In genomic region chr9:34485759-34486431, GRCm38 (mm10) we compare ENCODE assay signal across 9 mouse cellular contexts. TPM values are rescaled to one million over a fixed set of nuclear protein-coding genes. Genes with fewer than 3 reads are reported as not detected.
DNase-seq lines count a peak whose midpoint lies in the region; ATAC-seq and TF ChIP-seq lines count a peak whose summit lies in the region.
"Had no signal": no experiment of that assay in that cellular context is flagged by ENCODE, and none has a peak within 500 bp of the region (broad histone marks: within the 10 kb centered on the region; RNA-seq: fewer than 3 reads in every experiment).

Gene Kirrel3 (plus strand): TSS chr9:34485894.

- TF ChIP-seq CTCF in kidney, postnatal 0 days (IDR thresholded peaks at IDR 0.05; ENCODE audit: low read depth), result peak; percentile 72

- WGBS in embryonic facial prominence, embryonic 14.5 days, result under 1% methylated on average over 29 of the region's 35 CpGs
- WGBS in heart, embryonic 13.5 days, result under 1% methylated on average over 35 of the region's 35 CpGs
- 1% methylated on average over 34 of the region's 35 CpGs for WGBS in kidney, postnatal 0 days
- WGBS in limb, embryonic 14.5 days, result 2% methylated on average over 35 of the region's 35 CpGs

- no peak for ATAC-seq in megakaryocyte, adult 5-6 weeks (ENCODE audit: poor library complexity, severe bottlenecking)
- ATAC-seq in embryonic facial prominence, embryonic 14.5 days (ENCODE audit: low read depth), result peak; percentile 77
- ATAC-seq in heart, embryonic 13.5 days (ENCODE audit: extremely low read depth, insufficient number of reproducible peaks, low FRiP score, low TSS enrichment), result 0 out of 2 replicates have a peak, but pooled peaks have one; percentile 14
- peak; percentile 47 for ATAC-seq in kidney, postnatal 0 days (replicated peaks; ENCODE audit: low FRiP score, low read depth)
- peak; percentile 76 for ATAC-seq in limb, embryonic 14.5 days (ENCODE audit: low FRiP score, low read depth)

- peak within 1 kb of the TSS; percentile 49 for H3K9ac ChIP-seq in embryonic facial prominence, embryonic 14.5 days (ENCODE audit: low read depth, low read length)
- H3K9ac ChIP-seq in heart, embryonic 13.5 days, result peak within 1 kb of the TSS; percentile 67
- 0 out of 2 replicates have a peak within 1 kb of the TSS, but pooled peaks have one; percentile 35 for H3K9ac ChIP-seq in kidney, postnatal 0 days (ENCODE audit: low read depth, low read length)
- H3K9ac ChIP-seq in limb, embryonic 14.5 days (ENCODE audit: low read depth, low read length, severe bottlenecking), result peak within 1 kb of the TSS; percentile 60

- no peaks in the 10 kb centered on the region; the same call in 1 of the 2 replicates for H3K9me3 ChIP-seq in megakaryocyte, embryonic 14.5 days
- H3K9me3 ChIP-seq in embryonic facial prominence, embryonic 14.5 days (ENCODE audit: control insufficient read depth, low read length), result no peaks in the 10 kb centered on the region
- no peaks in the 10 kb centered on the region for H3K9me3 ChIP-seq in heart, embryonic 13.5 days
- H3K9me3 ChIP-seq in kidney, postnatal 0 days (replicated peaks; ENCODE audit: low read length), result no peaks in the 10 kb centered on the region
- no peaks in the 10 kb centered on the region for H3K9me3 ChIP-seq in limb, embryonic 14.5 days (ENCODE audit: control insufficient read depth, low read length)

- 0 out of 2 replicates have a peak within 1 kb of the TSS, but pooled peaks have one; percentile 4 for H3K27ac ChIP-seq in embryonic facial prominence, embryonic 14.5 days (replicated peaks; ENCODE audit: low read depth, low read length)
- H3K27ac ChIP-seq in heart, embryonic 13.5 days (replicated peaks), result no peak within 1 kb of the TSS
- no peak within 1 kb of the TSS for H3K27ac ChIP-seq in kidney, postnatal 0 days
- peak within 1 kb of the TSS; percentile 73 for H3K27ac ChIP-seq in limb, embryonic 14.5 days (replicated peaks; ENCODE audit: low read depth, low read length)
- H3K27ac ChIP-seq: macrophage had no signal

- H3K4me3 ChIP-seq in megakaryocyte, embryonic 14.5 days (replicated peaks), result peak within 1 kb of the TSS; percentile 62
- peak within 1 kb of the TSS; percentile 46 for H3K4me3 ChIP-seq in embryonic facial prominence, embryonic 14.5 days (ENCODE audit: low read depth, low read length)
- peak within 1 kb of the TSS; percentile 59 for H3K4me3 ChIP-seq in heart, embryonic 13.5 days
- H3K4me3 ChIP-seq in kidney, postnatal 0 days (replicated peaks; ENCODE audit: low read depth, low read length), result peak within 1 kb of the TSS; percentile 36
- peak within 1 kb of the TSS; percentile 46 for H3K4me3 ChIP-seq in limb, embryonic 14.5 days (replicated peaks; ENCODE audit: low read length)
- H3K4me3 ChIP-seq in myocyte, result no peak within 1 kb of the TSS

- no peak within 1 kb of the TSS for H3ac ChIP-seq in myocyte (ENCODE audit: control insufficient read depth, insufficient read length)

- peak; percentile 78 for DNase-seq in embryonic facial prominence, embryonic 14.5 days (ENCODE audit: low spot score)
- peak; percentile 61 for DNase-seq in kidney, postnatal 0 days (ENCODE audit: low spot score)
- peak; percentile 86 for DNase-seq in limb, embryonic 14.5 days (ENCODE audit: low spot score)
- DNase-seq in testis, postnatal 10 days (ENCODE audit: low spot score), result peak; percentile 81

- H3K27me3 ChIP-seq in megakaryocyte, embryonic 14.5 days (replicated peaks), result peaks cover 66% of the 10 kb centered on the region
- peaks cover 35% of the 10 kb centered on the region for H3K27me3 ChIP-seq in embryonic facial prominence, embryonic 14.5 days (replicated peaks; ENCODE audit: control insufficient read depth, insufficient read depth, low read length)
- peaks cover 74% of the 10 kb centered on the region for H3K27me3 ChIP-seq in heart, embryonic 13.5 days (replicated peaks)
- peaks cover 24% of the 10 kb centered on the region for H3K27me3 ChIP-seq in kidney, postnatal 0 days (ENCODE audit: insufficient read depth, low read length)
- H3K27me3 ChIP-seq in limb, embryonic 14.5 days (ENCODE audit: control insufficient read depth, insufficient read depth, low read length), result peaks cover 32% of the 10 kb centered on the region; the same call in 1 of the 2 replicates
- no peaks in the 10 kb centered on the region for H3K27me3 ChIP-seq in myocyte (ENCODE audit: control insufficient read depth, insufficient read depth, insufficient read length)

- no peak for TF ChIP-seq POLR2A in limb, embryonic 14.5 days (IDR thresholded peaks at IDR 0.05; ENCODE audit: borderline replicate concordance, extremely low read depth, insufficient read depth, insufficient read length)
- no peak for TF ChIP-seq POLR2A in myocyte (IDR thresholded peaks at IDR 0.05; ENCODE audit: insufficient read length, low read depth)

- no peaks in the 10 kb centered on the region for H3K36me3 ChIP-seq in megakaryocyte, embryonic 14.5 days (replicated peaks; ENCODE audit: low read length)
- H3K36me3 ChIP-seq in embryonic facial prominence, embryonic 14.5 days (ENCODE audit: control insufficient read depth, insufficient read depth, low read length), result no peaks in the 10 kb centered on the region
- no peaks in the 10 kb centered on the region for H3K36me3 ChIP-seq in heart, embryonic 13.5 days
- no peaks in the 10 kb centered on the region for H3K36me3 ChIP-seq in kidney, postnatal 0 days (ENCODE audit: insufficient read depth, low read length)
- no peaks in the 10 kb centered on the region for H3K36me3 ChIP-seq in limb, embryonic 14.5 days (ENCODE audit: control insufficient read depth, insufficient read depth, low read length)
- H3K36me3 ChIP-seq in myocyte (ENCODE audit: control insufficient read depth, insufficient read depth), result no peaks in the 10 kb centered on the region

- H3K4me1 ChIP-seq in megakaryocyte, embryonic 14.5 days, result peaks cover 21% of the 10 kb centered on the region
- 0 out of 2 replicates have a peak, but pooled peaks cover 5% of the 10 kb centered on the region for H3K4me1 ChIP-seq in embryonic facial prominence, embryonic 14.5 days (ENCODE audit: control insufficient read depth, insufficient read depth, low read length)
- peaks cover 17% of the 10 kb centered on the region for H3K4me1 ChIP-seq in heart, embryonic 13.5 days
- H3K4me1 ChIP-seq in kidney, postnatal 0 days (replicated peaks; ENCODE audit: insufficient read depth, low read length), result peaks cover 3% of the 10 kb centered on the region; the same call in 1 of the 2 replicates
- H3K4me1 ChIP-seq in limb, embryonic 14.5 days (ENCODE audit: control insufficient read depth, insufficient read depth, low read length), result peaks cover 27% of the 10 kb centered on the region

- peak within 1 kb of the TSS; percentile 73 for H3K4me2 ChIP-seq in embryonic facial prominence, embryonic 14.5 days (ENCODE audit: low read depth, low read length)
- H3K4me2 ChIP-seq in heart, embryonic 13.5 days, result peak within 1 kb of the TSS; percentile 89
- H3K4me2 ChIP-seq in kidney, postnatal 0 days (ENCODE audit: low read length), result peak within 1 kb of the TSS; percentile 78
- H3K4me2 ChIP-seq in limb, embryonic 14.5 days (replicated peaks; ENCODE audit: low read depth, low read length, severe bottlenecking), result peak within 1 kb of the TSS; percentile 79
- H3K4me2 ChIP-seq in myocyte (ENCODE audit: low read depth), result peak within 1 kb of the TSS; percentile 27

- no peaks in the 10 kb centered on the region for H3K79me2 ChIP-seq in myocyte (ENCODE audit: control insufficient read depth, insufficient read depth)

TF ChIP-seq in myocyte, 11 proteins besides CTCF, POLR2A, EP300 and RAD21:
- TF ChIP-seq E2F4 (IDR thresholded peaks at IDR 0.05; ENCODE audit: insufficient read depth), result no peak
- TF ChIP-seq SRF (IDR thresholded peaks at IDR 0.05; ENCODE audit: control insufficient read depth, insufficient read length, low read depth), result no peak
- TF ChIP-seq MAX (IDR thresholded peaks at IDR 0.05; ENCODE audit: low read depth), result no peak
- no peak for TF ChIP-seq CEBPB (IDR thresholded peaks at IDR 0.05; ENCODE audit: insufficient read depth, poor library complexity, severe bottlenecking)

RNA-seq across cellular contexts. Expression of gene Kirrel3, which starts in this region (rescaled TPM):
- polyA plus RNA-seq in megakaryocyte, embryonic 14.5 days (2012; ENCODE audit: insufficient read depth, low replicate concordance), result not detected in 2 replicates
- total RNA-seq in megakaryocyte, adult 5-6 weeks (2015), result not detected in 2 replicates
- total RNA-seq in megakaryocyte, adult 5-6 weeks (2017), result not detected in 2 replicates
- 6.9 and 9.3 TPM in 2 replicates for polyA plus RNA-seq in embryonic facial prominence, embryonic 14.5 days (2014; fragmentation: Nextera tagmentation; extraction: Ambion mirVana)
- 1.0 and 1.2 TPM in 2 replicates for polyA plus RNA-seq in heart, embryonic 13.5 days (2015; fragmentation: Nextera tagmentation; extraction: Ambion mirVana)
- polyA plus RNA-seq in kidney, postnatal 0 days (2015; fragmentation: Nextera tagmentation; extraction: Ambion mirVana), result 0.82 and 1.3 TPM in 2 replicates
- 10.1 and 14.2 TPM in 2 replicates for polyA plus RNA-seq in limb, embryonic 14.5 days (2012; rRNA removed)
- 14.6 and 20.1 TPM in 2 replicates for polyA plus RNA-seq in limb, embryonic 14.5 days (2014; fragmentation: Nextera tagmentation; extraction: Ambion mirVana)
- 2.8 TPM for polyA plus RNA-seq in myocyte (2012; fragmentation: generic; extraction: Trizol)
- polyA plus RNA-seq: macrophage had no signal

Comparison
In these comparisons a context has a peak if more than half of its experiments do, and no peak if none do; other contexts are left out.
1. H3K27ac ChIP-seq: peak in embryonic facial prominence, embryonic 14.5 days (single experiment) and limb, embryonic 14.5 days (single experiment); none in heart, embryonic 13.5 days (single experiment) and kidney, postnatal 0 days (single experiment).
2. H3K4me2 ChIP-seq: peak in every context shown above with its lines; median percentile 89 in heart, embryonic 13.5 days; 79 in limb, embryonic 14.5 days; 78 in kidney, postnatal 0 days; 73 in embryonic facial prominence, embryonic 14.5 days; 27 in myocyte.
3. Peak in every context shown above with its lines, with median percentiles within 50 percentile points of each other: DNase-seq and H3K9ac ChIP-seq.